Mouse (Mus musculus) left cerebral cortex, adult 9 months (tissue): ENCODE measurements at regions not wholly inside any gene's neighbourhood (a gene's known extent, or its start where the extent isn't known, plus 50 kb on each side); places are given as distances from the start of the nearest gene placed in this dataset.
A peak's percentile ranks its signal among the peaks of the same experiment; 100 is the strongest.

Experiments used
- DNase-seq, 2 experiments: peaks; one replicate each; pipeline ENCODE4 v3.0.0; 2022; ENCODE audit warnings: low spot score in 2 of 2

DNA sequence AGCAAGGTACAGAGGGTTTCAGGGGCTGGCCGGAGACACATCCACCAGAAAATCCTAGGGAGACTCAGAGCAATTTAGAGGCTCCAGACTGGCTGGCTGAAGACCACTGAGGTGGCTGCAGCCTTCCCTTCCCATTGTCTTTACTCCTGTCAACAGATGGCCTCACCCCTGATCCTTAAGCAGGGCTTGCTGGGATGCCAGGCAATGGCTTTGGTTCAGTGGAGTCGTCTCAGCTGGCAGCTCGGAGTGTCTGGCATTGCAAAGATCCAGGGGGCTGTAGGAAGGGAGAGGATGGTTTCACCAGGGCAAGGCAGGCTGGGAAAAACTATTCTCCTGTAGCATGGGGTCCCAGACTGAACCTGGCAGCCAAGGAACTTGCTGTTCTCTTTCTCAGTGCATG, 395.8 kb downstream of the Tshz3 start:
- no peak for DNase-seq

DNA sequence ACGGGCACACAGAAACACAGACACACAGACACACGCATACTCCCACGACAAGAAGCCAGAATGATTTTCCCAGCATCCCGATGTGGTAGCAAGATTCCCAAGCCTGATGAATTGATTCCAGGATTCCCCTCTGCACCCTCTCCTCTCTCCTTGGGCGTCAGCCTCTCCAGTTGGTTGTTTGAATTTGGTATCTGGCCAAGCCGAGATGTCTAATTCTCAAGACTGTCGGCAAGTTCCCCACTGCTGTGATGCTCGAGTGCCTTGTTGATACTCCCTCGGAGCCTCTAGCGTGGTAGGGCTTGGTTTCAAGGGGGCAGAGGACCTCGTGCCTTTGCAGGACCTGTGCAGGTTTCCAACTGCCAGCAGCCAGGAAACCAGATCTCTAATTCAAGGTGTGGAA, 397.9 kb downstream of the Tshz3 start:
- DNase-seq = peak in 1 of 2 experiments; percentile 16

- DNase-seq = no peak
Observed at GRCm38 (mm10) chr7:37096291-37096690, 398.4 kb downstream of the Tshz3 start.

- DNase-seq = peak; percentile 3 to 12
Observed at GRCm38 (mm10) chr7:37098950-37099349, 401.0 kb downstream of the Tshz3 start.

GRCm38 (mm10) chr7:37104671-37105070, 406.8 kb downstream of the Tshz3 start:
- no peak for DNase-seq

GRCm38 (mm10) chr7:37111071-37111470, 413.2 kb downstream of the Tshz3 start:
- DNase-seq = no peak

DNA sequence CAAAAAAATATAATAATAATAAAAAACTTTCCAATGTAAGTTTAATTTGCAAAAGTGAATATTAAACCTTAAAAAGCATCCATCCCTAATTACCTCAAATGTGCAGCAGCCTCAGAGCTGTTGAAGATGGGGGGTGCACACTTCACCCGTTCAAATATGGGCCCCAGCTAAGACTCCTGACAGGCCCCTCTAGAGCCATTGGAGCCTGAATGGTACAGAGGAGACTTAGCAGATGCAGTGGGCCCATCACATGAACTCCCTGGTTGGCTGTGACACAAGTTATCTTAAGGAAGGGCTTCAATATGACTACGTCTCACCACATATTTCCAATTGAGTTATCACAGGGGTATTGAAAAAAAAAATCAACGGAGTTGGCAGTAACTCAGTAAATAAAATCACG, 422.9 kb downstream of the Tshz3 start:
- DNase-seq = no peak

DNA sequence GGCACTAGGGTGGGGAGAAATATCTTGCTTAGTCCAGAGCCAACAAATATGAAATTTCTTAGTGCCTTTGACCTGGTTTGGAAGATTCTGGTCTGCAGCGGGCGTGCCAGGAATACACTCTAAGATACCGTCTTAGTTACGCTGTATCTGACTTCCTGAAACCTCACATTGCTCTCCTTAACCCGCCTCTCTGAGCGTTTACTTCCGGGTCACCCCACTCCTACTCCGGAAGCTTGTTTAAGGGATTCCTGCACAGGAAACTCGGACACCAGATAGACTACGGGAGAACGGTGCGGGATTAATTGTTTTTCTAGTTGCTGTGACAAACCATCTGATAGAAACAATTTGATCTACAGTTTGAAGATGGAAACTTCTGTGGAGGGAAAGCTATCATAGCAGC, 442.3 kb downstream of the Tshz3 start:
- DNase-seq = no peak

- no peak for DNase-seq
Observed at GRCm38 (mm10) chr7:37142780-37143179, 444.9 kb downstream of the Tshz3 start.

DNA sequence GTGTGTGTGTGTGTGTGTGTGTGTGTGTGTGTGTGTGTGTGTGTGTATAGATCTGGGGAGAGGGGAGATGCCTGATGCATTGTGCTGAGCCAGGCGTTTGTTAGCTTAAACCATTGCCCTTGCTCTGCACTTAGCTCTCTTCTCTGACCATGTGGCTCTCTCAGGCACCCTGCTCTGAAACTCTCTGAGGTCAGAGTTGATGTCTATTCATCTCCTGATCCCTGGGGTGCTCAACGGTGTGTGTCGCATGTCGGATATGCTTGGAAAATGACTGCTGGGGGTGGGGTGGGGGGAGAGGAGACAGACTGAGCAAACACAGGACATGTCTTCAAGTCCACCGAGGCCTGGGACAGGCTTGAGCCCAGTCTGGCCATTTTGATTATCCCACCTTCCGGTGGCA, 446.4 kb downstream of the Tshz3 start:
- no peak for DNase-seq

- DNase-seq = no peak
Observed at GRCm38 (mm10) chr7:37149711-37150110, 451.8 kb downstream of the Tshz3 start.

GRCm38 (mm10) chr7:37159801-37160200, 461.9 kb downstream of the Tshz3 start:
- DNase-seq = no peak

- DNase-seq = no peak
Observed at GRCm38 (mm10) chr7:37168883-37169282, 471.0 kb downstream of the Tshz3 start.

GRCm38 (mm10) chr7:37175746-37176145, 477.8 kb downstream of the Tshz3 start:
- no peak for DNase-seq

- DNase-seq = peak in 1 of 2 experiments; percentile 7
Observed at GRCm38 (mm10) chr7:37178256-37178655, 480.3 kb downstream of the Tshz3 start.

DNA sequence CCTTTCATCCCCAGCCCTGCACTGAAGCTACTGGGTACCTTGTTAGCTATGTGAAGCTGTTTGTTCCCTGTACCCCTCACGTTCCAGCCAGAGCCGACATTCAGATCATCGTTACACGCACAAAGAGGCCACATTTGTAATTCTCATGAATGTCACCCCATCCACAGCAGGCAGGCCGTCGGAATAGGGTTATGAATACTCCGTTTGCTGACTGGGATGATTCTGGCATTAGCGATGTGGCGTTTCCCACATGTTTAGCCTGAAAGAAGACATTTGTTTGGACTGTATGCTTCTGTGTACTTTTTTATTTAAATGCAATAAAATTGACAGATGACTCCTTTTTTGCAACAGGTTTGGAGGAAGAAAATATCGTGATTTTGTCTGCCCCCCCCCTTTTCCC, 482.0 kb downstream of the Tshz3 start:
- no peak for DNase-seq

DNA sequence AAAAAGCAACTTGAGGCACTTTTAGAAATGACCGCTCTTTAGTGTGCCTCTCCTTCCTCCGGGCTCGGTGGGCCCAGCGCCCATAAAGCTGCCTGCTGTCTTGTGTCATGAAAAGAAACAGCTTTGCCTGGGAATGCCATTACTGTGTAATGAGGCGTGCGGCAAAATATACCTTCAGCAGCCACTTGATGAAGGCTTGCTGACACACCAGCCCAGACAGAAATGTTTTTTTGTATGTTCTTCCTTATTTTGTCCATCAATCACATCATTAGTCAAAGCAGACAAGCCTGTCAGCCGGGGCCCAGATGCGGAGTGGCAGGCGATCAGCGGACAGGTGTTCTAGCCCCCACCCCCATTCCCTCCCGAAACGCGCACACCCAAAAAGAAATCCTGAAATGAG, 482.5 kb downstream of the Tshz3 start:
- no peak for DNase-seq

GRCm38 (mm10) chr7:37181109-37181508, 483.2 kb downstream of the Tshz3 start:
- no peak for DNase-seq

- no peak for DNase-seq
Observed at GRCm38 (mm10) chr7:37192536-37192935, 494.6 kb downstream of the Tshz3 start.

DNA sequence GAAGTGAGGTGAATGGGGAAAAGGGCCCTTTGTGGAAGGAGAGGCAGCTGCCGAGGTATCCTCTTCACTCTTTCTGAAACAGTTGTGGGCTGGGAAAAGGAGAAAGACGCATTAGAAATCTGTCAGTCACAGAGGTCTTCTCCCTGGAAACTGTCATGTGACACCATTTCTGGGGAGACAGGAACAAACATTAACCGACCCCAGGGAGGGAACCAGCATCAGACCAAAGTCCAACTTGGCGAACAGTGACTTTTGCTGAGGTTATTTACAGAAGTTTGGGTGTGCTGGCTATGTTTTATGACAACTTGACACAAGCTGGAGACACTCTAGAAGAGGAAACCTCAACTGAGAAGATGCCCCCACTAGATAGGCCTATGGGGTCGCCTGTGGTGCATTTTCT, 506.9 kb downstream of the Tshz3 start:
- DNase-seq = no peak

DNA sequence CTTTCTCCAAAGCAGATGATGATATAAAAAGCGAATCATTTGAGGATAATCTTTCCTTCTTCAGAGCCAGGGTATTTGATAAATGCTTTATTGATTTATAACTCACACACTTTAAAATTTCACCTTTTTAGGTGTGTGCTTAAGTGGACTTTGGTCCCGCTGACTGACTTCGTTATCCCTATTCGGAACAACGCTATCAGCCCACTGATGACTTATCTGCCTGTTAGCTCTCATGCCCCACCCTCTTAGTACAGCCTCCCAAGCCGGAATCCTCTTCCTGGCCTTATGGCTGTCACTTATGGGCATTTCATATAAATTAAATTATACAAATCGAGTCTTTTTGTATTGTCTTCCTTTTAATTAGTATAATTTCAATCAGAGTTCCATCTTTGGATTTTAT, 510.4 kb downstream of the Tshz3 start:
- DNase-seq = no peak

- no peak for DNase-seq
Observed at GRCm38 (mm10) chr7:37213751-37214181, 515.8 kb downstream of the Tshz3 start.

DNA sequence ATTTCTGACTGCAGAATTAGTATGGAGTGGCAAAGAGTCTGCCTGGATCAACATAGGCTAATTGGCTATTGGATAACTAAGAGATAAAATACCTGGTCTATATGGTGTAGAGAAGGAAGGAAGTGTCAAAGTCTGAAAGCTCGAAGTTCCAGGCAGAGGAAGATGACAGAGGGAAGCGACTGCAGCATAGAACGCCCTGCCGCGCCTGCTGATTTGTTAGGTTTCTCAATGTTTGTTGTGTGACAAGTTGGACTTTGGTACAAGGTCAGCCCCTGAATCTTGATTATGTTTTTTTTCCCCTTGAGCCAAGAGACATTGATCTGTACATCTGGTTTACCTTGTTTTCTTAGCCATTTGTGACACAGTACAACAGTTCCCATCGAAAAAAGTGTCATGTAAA, 517.6 kb downstream of the Tshz3 start:
- DNase-seq = no peak

GRCm38 (mm10) chr7:37220476-37220875, 522.6 kb downstream of the Tshz3 start:
- no peak for DNase-seq

- no peak for DNase-seq
Observed at GRCm38 (mm10) chr7:37226423-37226822, 528.5 kb downstream of the Tshz3 start.
